Mouse (Mus musculus): ENCODE results near the gene Inhba.

Inhba gene

GRCm38 (mm10) chr13:16021849-16022248, 10.2 kb downstream of the Inhba start:
- in situ Hi-C loops (cut with MseI, MboI), result loop anchor here in 1 of 2 experiments (25.0 kb wide), 1 partner anchor 740 kb away; no protein-coding TSS in a partner anchor

- in situ Hi-C loops (cut with MseI, MboI), result loop anchor here in 1 of 2 experiments (25.0 kb wide), 1 partner anchor 740 kb away; no protein-coding TSS in a partner anchor
Observed at GRCm38 (mm10) chr13:16022536-16022935, 10.9 kb downstream of the Inhba start.

- in situ Hi-C loops (cut with MseI, MboI), result loop anchor here in 1 of 2 experiments (25.0 kb wide), 1 partner anchor 739 kb away; no protein-coding TSS in a partner anchor
Observed at GRCm38 (mm10) chr13:16023070-16024039, 11.7 kb downstream of the Inhba start.

GRCm38 (mm10) chr13:16030557-16031057, 19.0 kb downstream of the Inhba start:
- in situ Hi-C loops (cut with MseI, MboI), result no loop called here

- in situ Hi-C loops (cut with MseI, MboI), result no loop called here
Observed at GRCm38 (mm10) chr13:16032425-16032824, 20.8 kb downstream of the Inhba start.

GRCm38 (mm10) chr13:16032935-16033592, 21.4 kb downstream of the Inhba start:
- in situ Hi-C loops (cut with MseI, MboI), result no loop called here

- in situ Hi-C loops (cut with MseI, MboI), result no loop called here
Observed at GRCm38 (mm10) chr13:16069079-16069478, 57.4 kb downstream of the Inhba start.

GRCm38 (mm10) chr13:16077276-16077675, 65.6 kb downstream of the Inhba start:
- in situ Hi-C loops (cut with MseI, MboI), result no loop called here

- in situ Hi-C loops (cut with MseI, MboI), result no loop called here
Observed at GRCm38 (mm10) chr13:16078216-16078731, 66.6 kb downstream of the Inhba start.

GRCm38 (mm10) chr13:16080205-16080604, 68.6 kb downstream of the Inhba start:
- in situ Hi-C loops (cut with MseI, MboI), result no loop called here
